In genomic region chr5:140702618-140703175, GRCm38 (mm10) we compare ENCODE assay signal across 8 mouse cellular contexts. TPM values are rescaled to one million over a fixed set of nuclear protein-coding genes. Genes with fewer than 3 reads are reported as not detected.
DNase-seq lines count a peak whose midpoint lies in the region; ATAC-seq lines count a peak whose summit lies in the region.

No protein-coding gene starts in this region.

- H3K9ac ChIP-seq in heart, embryonic 13.5 days = peak overlapping the region; percentile 89
- H3K9ac ChIP-seq in liver, embryonic 11.5 days (ENCODE audit: low read depth, low read length) = peak overlapping the region; percentile 84
- peak overlapping the region; percentile 92 for H3K9ac ChIP-seq in stomach, embryonic 16.5 days (ENCODE audit: low read length)

- DNase-seq in kidney, adult 18-20 months = peak; percentile 8
- DNase-seq in kidney, postnatal 10 days = no peak
- peak; percentile 20 for DNase-seq in adipocyte (ENCODE audit: low spot score)
- DNase-seq in liver, embryonic 11.5 days (ENCODE audit: low spot score) = no peak
- DNase-seq in left cerebral cortex, postnatal 10 days (ENCODE audit: extremely low spot score in 1 of 2, low spot score in 2 of 2) = no peak

- H3K4me1 ChIP-seq in heart, embryonic 13.5 days = peaks cover 52% of the 10 kb centered on the region
- peaks cover 29% of the 10 kb centered on the region for H3K4me1 ChIP-seq in liver, embryonic 11.5 days (replicated peaks; ENCODE audit: control insufficient read depth, insufficient read depth, low read length)
- H3K4me1 ChIP-seq in stomach, embryonic 16.5 days (ENCODE audit: control insufficient read depth, insufficient read depth, low read length) = peaks cover 29% of the 10 kb centered on the region

- H3K4me2 ChIP-seq in heart, embryonic 13.5 days = peak overlapping the region; percentile 84
- H3K4me2 ChIP-seq in liver, embryonic 11.5 days = peak overlapping the region; percentile 97
- H3K4me2 ChIP-seq in stomach, embryonic 16.5 days (ENCODE audit: low read depth, low read length) = peak overlapping the region; percentile 83

- intact Hi-C loops in left cerebral cortex, postnatal 10 days (cut with DNase I) = no loop called here

- H3K27me3 ChIP-seq in heart, embryonic 13.5 days (replicated peaks) = no peaks in the 10 kb centered on the region
- no peaks in the 10 kb centered on the region for H3K27me3 ChIP-seq in liver, embryonic 11.5 days (replicated peaks; ENCODE audit: control insufficient read depth, insufficient read depth, low read length)
- no peaks in the 10 kb centered on the region for H3K27me3 ChIP-seq in stomach, embryonic 16.5 days (ENCODE audit: control insufficient read depth, insufficient read depth, low read length)

- peak overlapping the region; percentile 81 for H3K27ac ChIP-seq in heart, embryonic 13.5 days (replicated peaks)
- H3K27ac ChIP-seq in liver, embryonic 11.5 days (ENCODE audit: low read depth, low read length) = peak overlapping the region; percentile 88
- H3K27ac ChIP-seq in stomach, embryonic 16.5 days (ENCODE audit: low read length) = peak overlapping the region; percentile 85

- no peak for ATAC-seq in heart, embryonic 13.5 days (ENCODE audit: extremely low read depth, insufficient number of reproducible peaks, low FRiP score, low TSS enrichment)
- no peak for ATAC-seq in liver, embryonic 11.5 days (replicated peaks; ENCODE audit: low FRiP score)
- ATAC-seq in stomach, embryonic 16.5 days (ENCODE audit: insufficient read depth, low FRiP score) = no peak
- no peak for ATAC-seq in megakaryocyte progenitor cell, adult 5-6 weeks (replicated peaks; ENCODE audit: poor library complexity)

- H3K9me3 ChIP-seq in heart, embryonic 13.5 days = no peaks in the 10 kb centered on the region
- H3K9me3 ChIP-seq in liver, embryonic 11.5 days (ENCODE audit: control insufficient read depth, low read length) = no peaks in the 10 kb centered on the region
- H3K9me3 ChIP-seq in stomach, embryonic 16.5 days (replicated peaks; ENCODE audit: control insufficient read depth, low read length) = no peaks in the 10 kb centered on the region

- WGBS in heart, embryonic 13.5 days = 50% methylated on average over 19 of the region's 19 CpGs
- 47% methylated on average over 19 of the region's 19 CpGs for WGBS in liver, embryonic 11.5 days
- 58% methylated on average over 19 of the region's 19 CpGs for WGBS in stomach, embryonic 16.5 days

- H3K36me3 ChIP-seq in heart, embryonic 13.5 days = peaks cover 11% of the 10 kb centered on the region
- no peaks in the 10 kb centered on the region for H3K36me3 ChIP-seq in liver, embryonic 11.5 days (ENCODE audit: control insufficient read depth, insufficient read depth, low read length)
- H3K36me3 ChIP-seq in stomach, embryonic 16.5 days (ENCODE audit: control insufficient read depth, insufficient read depth, low read length) = no peaks in the 10 kb centered on the region

- H3K4me3 ChIP-seq in heart, embryonic 13.5 days = peak overlapping the region; percentile 78
- H3K4me3 ChIP-seq in liver, embryonic 11.5 days (ENCODE audit: low read depth, low read length) = peak overlapping the region; percentile 85
- H3K4me3 ChIP-seq in stomach, embryonic 16.5 days (replicated peaks; ENCODE audit: low read length) = peak overlapping the region; percentile 86

RNA-seq across cellular contexts. Expression of gene Iqce, which starts 0.5 kb away (rescaled TPM):
- polyA plus RNA-seq in heart, embryonic 13.5 days (2015; fragmentation: Nextera tagmentation; extraction: Ambion mirVana) = 8.0 and 10.3 TPM in 2 replicates
- polyA plus RNA-seq in liver, embryonic 11.5 days (2014; fragmentation: Nextera tagmentation; extraction: Ambion mirVana) = 13.2 and 14.4 TPM in 2 replicates
- polyA plus RNA-seq in stomach, embryonic 16.5 days (2015; fragmentation: Nextera tagmentation; extraction: Ambion mirVana) = 19.2 and 21.1 TPM in 2 replicates
- 10 to 100 TPM; 50.8 to 60.9 TPM for total RNA-seq in left cerebral cortex, postnatal 10 days (2021)
- total RNA-seq in megakaryocyte progenitor cell, adult 5-6 weeks (2015) = 9.8 and 12.7 TPM in 2 replicates
- total RNA-seq in megakaryocyte progenitor cell, adult 5-6 weeks (2017) = 9.2 and 9.8 TPM in 2 replicates

RNA-seq across cellular contexts. Expression of gene Brat1, which starts 2.1 kb away (rescaled TPM):
- polyA plus RNA-seq in heart, embryonic 13.5 days (2015; fragmentation: Nextera tagmentation; extraction: Ambion mirVana) = 12.9 and 13.9 TPM in 2 replicates
- polyA plus RNA-seq in liver, embryonic 11.5 days (2014; fragmentation: Nextera tagmentation; extraction: Ambion mirVana) = 16.9 and 18.7 TPM in 2 replicates
- polyA plus RNA-seq in stomach, embryonic 16.5 days (2015; fragmentation: Nextera tagmentation; extraction: Ambion mirVana) = 20.4 and 20.7 TPM in 2 replicates
- 10 to 100 TPM; 26.5 to 28.8 TPM for total RNA-seq in left cerebral cortex, postnatal 10 days (2021)
- total RNA-seq in megakaryocyte progenitor cell, adult 5-6 weeks (2015) = 6.2 and 6.4 TPM in 2 replicates
- total RNA-seq in megakaryocyte progenitor cell, adult 5-6 weeks (2017) = 11.1 and 12.2 TPM in 2 replicates

RNA-seq across cellular contexts. Expression of gene Amz1, which starts 21.2 kb away (rescaled TPM):
- polyA plus RNA-seq in heart, embryonic 13.5 days (2015; fragmentation: Nextera tagmentation; extraction: Ambion mirVana) = 0.59 and 0.60 TPM in 2 replicates
- polyA plus RNA-seq in liver, embryonic 11.5 days (2014; fragmentation: Nextera tagmentation; extraction: Ambion mirVana) = 1.2 and 2.0 TPM in 2 replicates
- 1.00 and 1.2 TPM in 2 replicates for polyA plus RNA-seq in stomach, embryonic 16.5 days (2015; fragmentation: Nextera tagmentation; extraction: Ambion mirVana)
- 10 to 100 TPM; 24.0 to 25.3 TPM for total RNA-seq in left cerebral cortex, postnatal 10 days (2021)
- 0.20 and 0.30 TPM in 2 replicates for total RNA-seq in megakaryocyte progenitor cell, adult 5-6 weeks (2015)
- 0.41 and 1.9 TPM in 2 replicates for total RNA-seq in megakaryocyte progenitor cell, adult 5-6 weeks (2017)

RNA-seq across cellular contexts. Expression of gene Ttyh3, which starts 53.9 kb away (rescaled TPM):
- 25.0 and 25.4 TPM in 2 replicates for polyA plus RNA-seq in heart, embryonic 13.5 days (2015; fragmentation: Nextera tagmentation; extraction: Ambion mirVana)
- 24.3 and 26.5 TPM in 2 replicates for polyA plus RNA-seq in liver, embryonic 11.5 days (2014; fragmentation: Nextera tagmentation; extraction: Ambion mirVana)
- 13.8 and 17.8 TPM in 2 replicates for polyA plus RNA-seq in stomach, embryonic 16.5 days (2015; fragmentation: Nextera tagmentation; extraction: Ambion mirVana)
- 100 to 1,000 TPM; 319 to 338 TPM for total RNA-seq in left cerebral cortex, postnatal 10 days (2021)
- total RNA-seq in megakaryocyte progenitor cell, adult 5-6 weeks (2015) = 31.4 and 35.8 TPM in 2 replicates
- total RNA-seq in megakaryocyte progenitor cell, adult 5-6 weeks (2017) = 8.1 and 10.2 TPM in 2 replicates

Comparison
In these comparisons a context has a peak if more than half of its experiments do, and no peak if none do; other contexts are left out.
1. DNase-seq: peak in kidney, adult 18-20 months (single experiment) and adipocyte (single experiment); none in kidney, postnatal 10 days (single experiment), liver, embryonic 11.5 days (single experiment) and left cerebral cortex, postnatal 10 days (0 of 2).
2. Peak in every context shown above with its lines, with median percentiles within 50 percentile points of each other: H3K27ac ChIP-seq, H3K4me2 ChIP-seq, H3K4me3 ChIP-seq and H3K9ac ChIP-seq.